Mouse (Mus musculus) embryonic facial prominence, embryonic 15.5 days (tissue): Measurements from ENCODE around the gene Traf3ip2. TPM values are rescaled to one million over a fixed set of nuclear protein-coding genes. Genes with fewer than 3 reads are reported as not detected.

Experiments
- ATAC-seq: fragments of 200-750 bp; cut with Nextera tagmentation; 2 replicates; pipeline ENCODE4 v1.8.0; 2017; ENCODE audit warnings: low read depth, moderate TSS enrichment; ENCODE audit not compliant: insufficient number of reproducible peaks, low FRiP score, low TSS enrichment
- H3K27ac ChIP-seq: fragments of 300-500 bp; sonication (generic); replicated peaks from 2 replicates; pipeline ENCODE4 v1.5.1; 2015; ENCODE audit warnings: mild to moderate bottlenecking, inconsistent platforms
- H3K27me3 ChIP-seq: fragments of 300-500 bp; sonication (generic); 2 replicates; pipeline ENCODE4 v1.6.1; 2015; ENCODE audit warnings: inconsistent platforms
- H3K36me3 ChIP-seq: fragments of 300-500 bp; sonication (generic); 2 replicates; pipeline ENCODE4 v1.6.1; 2015; ENCODE audit warnings: mild to moderate bottlenecking, inconsistent platforms
- H3K4me1 ChIP-seq: fragments of 300-500 bp; sonication (generic); 2 replicates; pipeline ENCODE4 v1.6.1; 2015; ENCODE audit warnings: inconsistent platforms
- H3K4me2 ChIP-seq: fragments of 300-500 bp; sonication (generic); replicated peaks from 2 replicates; pipeline ENCODE4 v1.6.1; 2015; ENCODE audit warnings: mild to moderate bottlenecking, inconsistent platforms
- H3K4me3 ChIP-seq: fragments of 300-500 bp; sonication (generic); replicated peaks from 2 replicates; pipeline ENCODE4 v1.5.1; 2015; ENCODE audit warnings: mild to moderate bottlenecking, inconsistent platforms
- H3K9ac ChIP-seq: fragments of 300-500 bp; sonication (generic); 2 replicates; pipeline ENCODE4 v1.6.1; 2015; ENCODE audit warnings: inconsistent platforms
- H3K9me3 ChIP-seq: fragments of 300-500 bp; sonication (generic); replicated peaks from 2 replicates; pipeline ENCODE4 v1.6.1; 2016; ENCODE audit warnings: inconsistent platforms
- WGBS: fragments of 180-500 bp; shearing (Covaris S2); methylation state at CpG from one replicate; pipeline ENCODE4 v1.1.7; 2015; 5-methylcytosine and 5-hydroxymethylcytosine counted together
- polyA plus RNA-seq: library from polyadenylated mRNA; unstranded; fragments of >200 nt; fragmentation: Nextera tagmentation; extraction: Ambion mirVana; gene quantifications from 2 replicates; pipeline ENCODE4 v1.2.1, GENCODE M21; 2015

Traf3ip2 gene
- polyA plus RNA-seq, 1 experiment from 2014 or later: 22.2 TPM

GRCm38 (mm10) chr10:39678199-39678791, 65.6 kb downstream of the Traf3ip2 start:
- Histone ChIP-seq H3K27me3 (no peaks in the 10 kb centered on the region), H3K27ac (no peak overlapping the region), H3K36me3 (no peaks in the 10 kb centered on the region), H3K4me3 (no peak overlapping the region), H3K4me2 (no peak overlapping the region), H3K9ac (no peak overlapping the region), H3K9me3 (no peaks in the 10 kb centered on the region), H3K4me1 (peaks cover 16% of the 10 kb centered on the region)
- WGBS: 77% methylated on average over 4 of the region's 4 CpGs
- ATAC-seq: no peak

- Histone ChIP-seq H3K27ac (no peak overlapping the region), H3K4me1 (peaks cover 4% of the 10 kb centered on the region; the same call in 1 of the 2 replicates), H3K36me3 (no peaks in the 10 kb centered on the region), H3K4me3 (no peak overlapping the region), H3K27me3 (no peaks in the 10 kb centered on the region), H3K9ac (no peak overlapping the region), H3K9me3 (no peaks in the 10 kb centered on the region), H3K4me2 (no peak overlapping the region)
- 54% methylated on average over 4 of the region's 4 CpGs for WGBS
- ATAC-seq: no peak
These were observed 68.3 kb downstream of the Traf3ip2 start for GRCm38 (mm10) chr10:39681014-39681413.

GRCm38 (mm10) chr10:39682556-39682955, 69.8 kb downstream of the Traf3ip2 start:
- H3K9me3 ChIP-seq: no peaks in the 10 kb centered on the region
- no peak overlapping the region for H3K4me2 ChIP-seq
- ATAC-seq: no peak
- no peaks in the 10 kb centered on the region for H3K27me3 ChIP-seq
- no peak overlapping the region for H3K9ac ChIP-seq
- H3K36me3 ChIP-seq: no peaks in the 10 kb centered on the region
- no peak overlapping the region for H3K4me3 ChIP-seq
- WGBS: 57% methylated on average over 2 of the region's 2 CpGs
- peaks cover 4% of the 10 kb centered on the region; the same call in 1 of the 2 replicates for H3K4me1 ChIP-seq
- H3K27ac ChIP-seq: no peak overlapping the region

GRCm38 (mm10) chr10:39683481-39683880, 70.7 kb downstream of the Traf3ip2 start:
- Histone ChIP-seq H3K4me1 (peaks cover 9% of the 10 kb centered on the region; the same call in 1 of the 2 replicates), H3K36me3 (no peaks in the 10 kb centered on the region), H3K9ac (no peak overlapping the region), H3K9me3 (no peaks in the 10 kb centered on the region), H3K27me3 (no peaks in the 10 kb centered on the region), H3K4me2 (no peak overlapping the region), H3K4me3 (no peak overlapping the region), H3K27ac (no peak overlapping the region)
- WGBS: 76% methylated on average over 2 of the region's 2 CpGs
- no peak for ATAC-seq

- Histone ChIP-seq H3K27me3 (no peaks in the 10 kb centered on the region), H3K36me3 (no peaks in the 10 kb centered on the region), H3K27ac (no peak overlapping the region), H3K4me3 (no peak overlapping the region), H3K9me3 (no peaks in the 10 kb centered on the region), H3K9ac (no peak overlapping the region), H3K4me2 (no peak overlapping the region), H3K4me1 (peaks cover 14% of the 10 kb centered on the region; the same call in 1 of the 2 replicates)
- 88% methylated on average over 4 of the region's 4 CpGs for WGBS
- no peak for ATAC-seq
These were observed 74.1 kb downstream of the Traf3ip2 start for GRCm38 (mm10) chr10:39686811-39687210.

GRCm38 (mm10) chr10:39687851-39688250, 75.1 kb downstream of the Traf3ip2 start:
- Histone ChIP-seq H3K36me3 (no peaks in the 10 kb centered on the region), H3K27me3 (no peaks in the 10 kb centered on the region), H3K9me3 (no peaks in the 10 kb centered on the region), H3K27ac (no peak overlapping the region), H3K4me2 (no peak overlapping the region), H3K4me3 (no peak overlapping the region), H3K4me1 (peaks cover 14% of the 10 kb centered on the region; the same call in 1 of the 2 replicates), H3K9ac (no peak overlapping the region)
- no peak for ATAC-seq
- 42% methylated on average over 3 of the region's 3 CpGs for WGBS

- 43% methylated on average over 11 of the region's 11 CpGs for WGBS
- Histone ChIP-seq H3K4me1 (0 out of 2 replicates have a peak, but pooled peaks cover 10% of the 10 kb centered on the region), H3K27me3 (no peaks in the 10 kb centered on the region), H3K36me3 (no peaks in the 10 kb centered on the region), H3K9me3 (no peaks in the 10 kb centered on the region), H3K4me2 (no peak overlapping the region), H3K27ac (no peak overlapping the region), H3K9ac (no peak overlapping the region), H3K4me3 (no peak overlapping the region)
- ATAC-seq: 0 out of 2 replicates have a peak, but pooled peaks have one; percentile 34
These were observed 78.8 kb downstream of the Traf3ip2 start for GRCm38 (mm10) chr10:39691351-39692064.

GRCm38 (mm10) chr10:39692152-39692551, 79.4 kb downstream of the Traf3ip2 start:
- ATAC-seq: no peak
- WGBS: 69% methylated on average over 2 of the region's 2 CpGs
- no peak overlapping the region for H3K27ac ChIP-seq
- no peak overlapping the region for H3K4me3 ChIP-seq
- no peaks in the 10 kb centered on the region for H3K36me3 ChIP-seq
- no peak overlapping the region for H3K4me2 ChIP-seq
- no peak overlapping the region for H3K9ac ChIP-seq
- 0 out of 2 replicates have a peak, but pooled peaks cover 10% of the 10 kb centered on the region for H3K4me1 ChIP-seq
- H3K27me3 ChIP-seq: no peaks in the 10 kb centered on the region
- no peaks in the 10 kb centered on the region for H3K9me3 ChIP-seq

Other genes with a start within 250 kb of the Traf3ip2 start
- 42.8 and 53.2 TPM in 2 replicates for gene Fyn, start 244.1 kb upstream of the Traf3ip2 start, polyA plus RNA-seq
- 17.6 and 21.0 TPM in 2 replicates for gene Rev3l, start 119.2 kb downstream of the Traf3ip2 start, polyA plus RNA-seq